Mouse (Mus musculus): Measurements from ENCODE around the gene Tnfrsf25. TPM values are rescaled to one million over a fixed set of nuclear protein-coding genes. Genes with fewer than 3 reads are reported as not detected.

The Tnfrsf25 gene
- polyA plus RNA-seq, 1 experiment from 2014 or later: 0.12 TPM

DNA sequence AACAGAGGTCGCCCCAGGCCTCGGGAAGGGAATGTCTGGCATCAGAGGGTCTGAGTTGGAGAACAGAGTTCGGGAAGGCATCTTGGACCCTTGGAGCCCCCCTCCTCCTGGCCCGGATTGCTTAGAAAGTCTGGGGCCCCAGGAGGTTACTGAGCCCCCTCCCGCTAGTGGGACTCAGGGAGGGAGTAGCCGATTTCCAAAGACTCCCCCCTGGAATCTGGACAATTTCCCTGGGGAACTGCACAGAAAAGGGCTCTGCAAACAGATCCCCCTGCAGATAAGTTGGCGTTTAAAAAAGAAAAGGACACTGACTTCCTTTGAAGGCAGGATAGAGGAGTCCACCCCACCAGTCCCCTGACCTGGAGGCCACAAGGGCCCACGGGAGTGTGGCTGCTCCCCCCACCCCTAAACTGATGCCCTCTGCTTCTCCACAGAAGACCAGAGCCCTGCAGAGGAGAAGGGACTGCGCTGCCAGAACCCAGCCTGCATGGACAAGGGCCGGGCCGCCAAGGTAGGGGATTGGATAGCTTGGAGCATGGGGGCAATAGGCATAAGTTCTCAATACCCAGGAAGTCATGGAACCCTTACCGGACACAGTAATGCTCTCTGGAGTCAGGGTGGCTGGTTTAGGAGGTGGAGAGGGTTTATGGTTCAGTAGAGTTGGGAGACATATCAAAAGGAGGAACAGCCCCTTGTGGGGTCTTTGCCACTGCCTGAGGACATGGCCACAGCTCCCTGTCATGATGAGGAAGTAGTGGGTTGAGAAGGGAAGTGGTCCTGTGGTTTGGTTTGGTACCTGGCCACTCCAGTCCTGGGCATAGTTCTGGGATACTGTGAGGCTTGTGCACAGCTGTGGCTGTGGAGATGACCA is 28.3 kb upstream of the Tnfrsf25 start:
- 5% methylated on average over 12 of the region's 12 CpGs for WGBS (ENCODE audit: insufficient replicate concordance)
- H3K4me2 ChIP-seq (ENCODE audit: low read depth, low read length): peak overlapping the region; percentile 95
- H3K9ac ChIP-seq (ENCODE audit: low read depth, low read length): peak overlapping the region; percentile 85
- ATAC-seq (ENCODE audit: low read depth): no peak
- H3K9me3 ChIP-seq (replicated peaks; ENCODE audit: control insufficient read depth, low read length): no peaks in the 10 kb centered on the region
- peak overlapping the region; percentile 84 for H3K4me3 ChIP-seq (ENCODE audit: low read depth, low read length)
- no peak overlapping the region; the same call in 1 of the 2 replicates for H3K27ac ChIP-seq (ENCODE audit: low read length)
- peaks cover 38% of the 10 kb centered on the region for H3K4me1 ChIP-seq (ENCODE audit: control insufficient read depth, low read depth, low read length)
- H3K27me3 ChIP-seq (ENCODE audit: control insufficient read depth, insufficient read depth, low read depth, low read length): peaks cover 4% of the 10 kb centered on the region; the same call in 1 of the 2 replicates
- no peaks in the 10 kb centered on the region for H3K36me3 ChIP-seq (ENCODE audit: control insufficient read depth, insufficient read depth)

DNA sequence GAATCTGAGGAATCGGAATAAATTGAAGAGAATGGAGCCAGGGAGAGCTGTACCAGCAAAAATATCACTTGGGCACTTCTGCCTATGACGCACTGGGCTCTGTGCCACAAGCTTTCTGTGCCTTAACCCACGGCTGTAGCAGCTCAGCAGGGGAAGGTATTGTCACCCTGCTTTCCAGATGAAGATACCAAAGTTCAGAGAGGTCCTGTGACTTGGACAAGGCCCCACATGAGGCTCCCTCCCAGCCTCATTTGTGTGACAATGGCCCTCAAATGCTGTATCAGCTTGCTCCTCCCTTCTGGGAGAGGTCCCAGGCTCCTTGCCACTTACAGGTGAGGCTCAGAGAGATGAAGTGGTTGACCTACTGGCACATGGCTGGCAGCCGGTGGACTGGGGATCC is 27.6 kb upstream of the Tnfrsf25 start:
- Histone ChIP-seq H3K4me1 (ENCODE audit: control insufficient read depth, low read depth, low read length) (peaks cover 44% of the 10 kb centered on the region), H3K4me3 (ENCODE audit: low read depth, low read length) (peak overlapping the region; percentile 84), H3K27ac (ENCODE audit: low read length) (no peak overlapping the region), H3K9ac (ENCODE audit: low read depth, low read length) (peak overlapping the region; percentile 44; the same call in 1 of the 2 replicates), H3K4me2 (ENCODE audit: low read depth, low read length) (peak overlapping the region; percentile 95), H3K36me3 (ENCODE audit: control insufficient read depth, insufficient read depth) (no peaks in the 10 kb centered on the region), H3K9me3 (replicated peaks; ENCODE audit: control insufficient read depth, low read length) (no peaks in the 10 kb centered on the region), H3K27me3 (ENCODE audit: control insufficient read depth, insufficient read depth, low read depth, low read length) (peaks cover 4% of the 10 kb centered on the region; the same call in 1 of the 2 replicates)
- 34% methylated on average over 4 of the region's 4 CpGs for WGBS (ENCODE audit: insufficient replicate concordance)
- ATAC-seq (ENCODE audit: low read depth): no peak

DNA sequence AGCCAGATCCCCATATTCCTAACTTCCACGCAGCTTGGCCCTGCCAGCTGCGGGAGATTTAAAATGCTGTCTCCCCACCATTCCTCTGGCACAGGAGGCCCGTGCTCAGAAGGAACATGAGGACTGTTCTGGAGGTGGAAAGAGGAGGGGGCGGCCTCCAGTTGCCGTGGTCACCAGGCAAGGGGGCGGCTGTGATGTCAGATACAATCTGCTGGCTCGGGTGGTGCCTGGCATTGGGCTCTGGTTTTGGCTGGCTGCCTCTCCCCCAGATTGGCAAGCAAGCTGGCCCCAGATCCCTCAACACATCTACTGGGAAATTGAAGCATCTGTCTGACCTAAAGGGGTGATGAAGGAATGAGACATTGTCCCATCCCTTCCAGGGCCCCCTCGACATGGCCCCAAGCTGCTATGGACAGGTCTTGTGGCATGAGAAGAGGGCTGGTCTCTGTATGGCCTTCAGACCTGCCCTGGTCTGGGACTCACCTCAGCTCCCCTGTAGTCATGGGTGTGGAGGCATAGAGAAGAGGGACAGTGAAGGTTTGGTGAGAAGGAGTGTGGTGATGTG is 27.1 kb upstream of the Tnfrsf25 start:
- WGBS (ENCODE audit: insufficient replicate concordance): 38% methylated on average over 8 of the region's 8 CpGs
- H3K27ac ChIP-seq (ENCODE audit: low read length): no peak overlapping the region
- H3K9ac ChIP-seq (ENCODE audit: low read depth, low read length): no peak overlapping the region; the same call in 1 of the 2 replicates
- peak overlapping the region; percentile 95 for H3K4me2 ChIP-seq (ENCODE audit: low read depth, low read length)
- H3K4me1 ChIP-seq (ENCODE audit: control insufficient read depth, low read depth, low read length): peaks cover 49% of the 10 kb centered on the region
- H3K36me3 ChIP-seq (ENCODE audit: control insufficient read depth, insufficient read depth): no peaks in the 10 kb centered on the region
- ATAC-seq (ENCODE audit: low read depth): no peak
- H3K4me3 ChIP-seq (ENCODE audit: low read depth, low read length): no peak overlapping the region; the same call in 1 of the 2 replicates
- no peaks in the 10 kb centered on the region for H3K9me3 ChIP-seq (replicated peaks; ENCODE audit: control insufficient read depth, low read length)
- peaks cover 4% of the 10 kb centered on the region; the same call in 1 of the 2 replicates for H3K27me3 ChIP-seq (ENCODE audit: control insufficient read depth, insufficient read depth, low read depth, low read length)

GRCm38 (mm10) chr4:152090191-152090590 is 25.5 kb upstream of the Tnfrsf25 start:
- no peak overlapping the region for H3K9ac ChIP-seq (ENCODE audit: low read depth, low read length)
- H3K27me3 ChIP-seq (ENCODE audit: control insufficient read depth, insufficient read depth, low read depth, low read length): no peaks in the 10 kb centered on the region
- H3K4me2 ChIP-seq (ENCODE audit: low read depth, low read length): no peak overlapping the region
- no peaks in the 10 kb centered on the region for H3K9me3 ChIP-seq (replicated peaks; ENCODE audit: control insufficient read depth, low read length)
- H3K4me3 ChIP-seq (ENCODE audit: low read depth, low read length): no peak overlapping the region
- peaks cover 60% of the 10 kb centered on the region for H3K4me1 ChIP-seq (ENCODE audit: control insufficient read depth, low read depth, low read length)
- 74% methylated on average over 9 of the region's 9 CpGs for WGBS (ENCODE audit: insufficient replicate concordance)
- no peaks in the 10 kb centered on the region for H3K36me3 ChIP-seq (ENCODE audit: control insufficient read depth, insufficient read depth)
- no peak overlapping the region for H3K27ac ChIP-seq (ENCODE audit: low read length)
- no peak for ATAC-seq (ENCODE audit: low read depth)

- Histone ChIP-seq H3K27ac (ENCODE audit: low read length) (peak overlapping the region; percentile 96), H3K9ac (ENCODE audit: low read depth, low read length) (peak overlapping the region; percentile 73), H3K9me3 (replicated peaks; ENCODE audit: control insufficient read depth, low read length) (no peaks in the 10 kb centered on the region), H3K4me2 (ENCODE audit: low read depth, low read length) (peak overlapping the region; percentile 78), H3K36me3 (ENCODE audit: control insufficient read depth, insufficient read depth) (no peaks in the 10 kb centered on the region), H3K4me3 (ENCODE audit: low read depth, low read length) (peak overlapping the region; percentile 56), H3K4me1 (ENCODE audit: control insufficient read depth, low read depth, low read length) (peaks cover 65% of the 10 kb centered on the region), H3K27me3 (ENCODE audit: control insufficient read depth, insufficient read depth, low read depth, low read length) (no peaks in the 10 kb centered on the region)
- 21% methylated on average over 8 of the region's 8 CpGs for WGBS (ENCODE audit: insufficient replicate concordance)
- peak; percentile 96 for ATAC-seq (ENCODE audit: low read depth)
Observed at GRCm38 (mm10) chr4:152092751-152093293, 22.9 kb upstream of the Tnfrsf25 start.

DNA sequence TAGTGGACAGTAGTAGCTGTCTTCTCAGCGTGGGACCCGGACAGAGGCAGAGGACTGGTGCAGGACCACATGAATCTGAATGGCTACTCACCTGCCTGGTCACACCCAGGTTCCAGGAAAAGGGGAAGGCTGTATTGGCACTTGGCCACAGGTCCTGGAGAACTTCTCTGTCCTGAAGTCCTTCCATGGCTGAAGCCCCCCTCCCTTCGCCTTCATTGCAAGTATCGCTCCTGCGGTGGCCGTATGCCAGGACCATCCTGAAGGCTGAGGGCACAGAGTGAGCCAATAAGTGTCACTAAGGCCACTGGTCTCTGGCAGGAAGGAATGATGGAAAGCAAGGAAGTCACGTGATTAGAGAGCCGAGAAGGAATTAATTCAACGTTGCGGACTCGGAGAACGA is 21.5 kb upstream of the Tnfrsf25 start:
- Histone ChIP-seq H3K9ac (ENCODE audit: low read depth, low read length) (no peak overlapping the region), H3K4me3 (ENCODE audit: low read depth, low read length) (no peak overlapping the region), H3K9me3 (replicated peaks; ENCODE audit: control insufficient read depth, low read length) (no peaks in the 10 kb centered on the region), H3K4me2 (ENCODE audit: low read depth, low read length) (no peak overlapping the region), H3K4me1 (ENCODE audit: control insufficient read depth, low read depth, low read length) (peaks cover 57% of the 10 kb centered on the region), H3K27me3 (ENCODE audit: control insufficient read depth, insufficient read depth, low read depth, low read length) (no peaks in the 10 kb centered on the region), H3K27ac (ENCODE audit: low read length) (no peak overlapping the region), H3K36me3 (ENCODE audit: control insufficient read depth, insufficient read depth) (no peaks in the 10 kb centered on the region)
- no peak for ATAC-seq (ENCODE audit: low read depth)
- 83% methylated on average over 12 of the region's 12 CpGs for WGBS (ENCODE audit: insufficient replicate concordance)

- H3K4me3 ChIP-seq (ENCODE audit: low read depth, low read length): peak overlapping the region; percentile 25; the same call in 1 of the 2 replicates
- no peaks in the 10 kb centered on the region for H3K9me3 ChIP-seq (replicated peaks; ENCODE audit: control insufficient read depth, low read length)
- H3K27me3 ChIP-seq (ENCODE audit: control insufficient read depth, insufficient read depth, low read depth, low read length): no peaks in the 10 kb centered on the region
- H3K27ac ChIP-seq (ENCODE audit: low read length): peak overlapping the region; percentile 49; the same call in 1 of the 2 replicates
- H3K4me1 ChIP-seq (ENCODE audit: control insufficient read depth, low read depth, low read length): peaks cover 52% of the 10 kb centered on the region
- peak; percentile 57 for ATAC-seq (ENCODE audit: low read depth)
- 10% methylated on average over 27 of the region's 27 CpGs for WGBS (ENCODE audit: insufficient replicate concordance)
- peak overlapping the region; percentile 38 for H3K9ac ChIP-seq (ENCODE audit: low read depth, low read length)
- H3K36me3 ChIP-seq (ENCODE audit: control insufficient read depth, insufficient read depth): no peaks in the 10 kb centered on the region
- H3K4me2 ChIP-seq (ENCODE audit: low read depth, low read length): peak overlapping the region; percentile 41; the same call in 1 of the 2 replicates
Observed at GRCm38 (mm10) chr4:152095937-152096910, 19.5 kb upstream of the Tnfrsf25 start.

DNA sequence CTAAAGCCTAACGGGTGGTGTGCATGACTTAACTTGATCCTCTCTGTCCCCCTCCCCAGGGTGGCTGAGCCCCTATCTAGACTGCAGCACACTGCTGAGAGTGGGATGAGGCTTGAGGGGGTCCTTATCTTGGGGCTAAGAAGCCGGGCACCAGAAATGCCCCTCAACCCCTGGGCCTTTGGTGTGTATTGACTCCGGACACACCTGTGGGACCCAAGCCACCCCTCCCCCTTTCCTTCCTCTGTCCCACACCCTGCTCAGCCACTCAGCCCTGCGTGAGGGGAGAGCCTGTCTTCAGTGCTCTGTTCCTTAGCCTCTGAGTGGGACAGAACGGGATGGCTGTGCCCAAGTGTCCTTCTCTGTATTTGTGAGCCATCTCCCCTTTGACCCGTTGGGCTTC is 18.8 kb upstream of the Tnfrsf25 start:
- no peak overlapping the region for H3K27ac ChIP-seq (ENCODE audit: low read length)
- peak overlapping the region; percentile 41; the same call in 1 of the 2 replicates for H3K4me2 ChIP-seq (ENCODE audit: low read depth, low read length)
- ATAC-seq (ENCODE audit: low read depth): no peak
- H3K27me3 ChIP-seq (ENCODE audit: control insufficient read depth, insufficient read depth, low read depth, low read length): no peaks in the 10 kb centered on the region
- H3K4me3 ChIP-seq (ENCODE audit: low read depth, low read length): peak overlapping the region; percentile 25; the same call in 1 of the 2 replicates
- no peaks in the 10 kb centered on the region for H3K9me3 ChIP-seq (replicated peaks; ENCODE audit: control insufficient read depth, low read length)
- H3K9ac ChIP-seq (ENCODE audit: low read depth, low read length): peak overlapping the region; percentile 38; the same call in 1 of the 2 replicates
- no peaks in the 10 kb centered on the region for H3K36me3 ChIP-seq (ENCODE audit: control insufficient read depth, insufficient read depth)
- peaks cover 45% of the 10 kb centered on the region for H3K4me1 ChIP-seq (ENCODE audit: control insufficient read depth, low read depth, low read length)
- 37% methylated on average over 6 of the region's 6 CpGs for whole genome bisulfite sequencing (ENCODE audit: insufficient replicate concordance)

All from liver, embryonic 16.5 days (tissue).